Mouse (Mus musculus): Measurements from ENCODE around the gene Bcl2l10. TPM values are rescaled to one million over a fixed set of nuclear protein-coding genes. Genes with fewer than 3 reads are reported as not detected.
"Not testable (repeated sequence)": the region's sequence is repeated elsewhere in the genome, so short reads cannot be mapped to it uniquely, and the experiment has no call there.

Gene Bcl2l10
- polyA plus RNA-seq, 1 experiment from 2014 or later, result not detected

DNA sequence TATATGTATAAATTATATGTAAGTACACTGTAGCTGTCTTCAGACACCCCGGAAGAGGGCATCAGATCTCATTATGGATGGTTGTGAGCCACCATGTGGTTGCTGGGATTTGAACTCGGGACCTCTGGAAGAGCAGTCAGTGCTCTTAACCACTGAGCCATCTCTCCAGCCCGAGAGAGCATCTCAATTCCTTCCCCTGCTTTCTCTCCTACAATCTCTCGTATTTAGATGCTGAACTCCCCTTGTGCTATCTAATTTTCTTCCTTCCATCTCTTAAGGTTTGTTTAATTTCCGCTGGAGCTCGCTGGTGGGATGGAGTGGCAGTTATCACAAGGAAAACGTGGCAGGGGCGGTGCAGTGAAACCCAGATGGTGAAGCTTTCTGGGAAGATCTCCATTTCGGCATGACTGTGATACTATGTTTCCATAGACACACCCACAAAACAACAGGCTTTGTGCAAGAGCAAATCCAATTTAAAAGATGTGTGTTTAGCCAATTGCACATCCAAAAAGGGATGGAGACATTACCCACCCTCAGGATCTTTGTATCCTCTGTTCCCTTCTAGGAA, 9.6 kb downstream of the Bcl2l10 start:
- no peak overlapping the region for H3K4me3 ChIP-seq (ENCODE audit: low read length)
- H3K36me3 ChIP-seq (ENCODE audit: control insufficient read depth, insufficient read depth, low read length), result no peaks in the 10 kb centered on the region
- no peak overlapping the region for H3K9ac ChIP-seq (ENCODE audit: low read depth, low read length)
- no peaks in the 10 kb centered on the region for H3K9me3 ChIP-seq (ENCODE audit: control insufficient read depth, low read length)
- H3K27me3 ChIP-seq (ENCODE audit: control insufficient read depth, insufficient read depth, low read length), result no peaks in the 10 kb centered on the region
- WGBS, result 80% methylated on average over 9 of the region's 9 CpGs
- H3K27ac ChIP-seq (ENCODE audit: low read depth, low read length), result no peak overlapping the region
- H3K4me2 ChIP-seq (replicated peaks; ENCODE audit: low read depth, low read length), result no peak overlapping the region
- H3K4me1 ChIP-seq (ENCODE audit: control insufficient read depth, insufficient read depth, low read length), result no peaks in the 10 kb centered on the region
- no peak for ATAC-seq (ENCODE audit: low FRiP score, low TSS enrichment)

DNA sequence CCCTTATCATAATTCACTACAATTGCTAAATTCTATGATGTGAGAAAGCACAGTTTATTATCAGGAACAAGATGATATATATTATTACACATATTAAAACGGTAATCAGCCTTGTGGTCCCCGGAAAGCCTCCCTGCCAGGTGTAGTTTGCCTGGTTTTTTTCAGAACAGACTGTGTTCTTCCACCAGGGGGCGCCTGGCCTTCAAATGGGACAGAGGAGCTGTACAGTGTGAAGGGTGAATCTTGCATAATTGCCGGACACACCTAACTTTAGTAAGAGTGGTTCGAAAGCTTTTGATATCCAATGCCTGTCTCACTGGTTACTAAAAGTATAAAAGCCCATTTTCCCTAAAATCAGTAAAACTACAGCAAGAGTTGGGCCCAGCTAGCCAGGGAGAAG, 14.1 kb downstream of the Bcl2l10 start:
- 43% methylated on average over 5 of the region's 5 CpGs for WGBS
- Histone ChIP-seq H3K4me2 (replicated peaks; ENCODE audit: low read depth, low read length) (no peak overlapping the region), H3K4me1 (ENCODE audit: control insufficient read depth, insufficient read depth, low read length) (no peaks in the 10 kb centered on the region), H3K36me3 (ENCODE audit: control insufficient read depth, insufficient read depth, low read length) (no peaks in the 10 kb centered on the region), H3K9me3 (ENCODE audit: control insufficient read depth, low read length) (no peaks in the 10 kb centered on the region), H3K27me3 (ENCODE audit: control insufficient read depth, insufficient read depth, low read length) (no peaks in the 10 kb centered on the region), H3K4me3 (ENCODE audit: low read length) (no peak overlapping the region), H3K27ac (ENCODE audit: low read depth, low read length) (no peak overlapping the region), H3K9ac (ENCODE audit: low read depth, low read length) (no peak overlapping the region)
- 0 out of 2 replicates have a peak, but pooled peaks have one; percentile 66 for ATAC-seq (ENCODE audit: low FRiP score, low TSS enrichment)

DNA sequence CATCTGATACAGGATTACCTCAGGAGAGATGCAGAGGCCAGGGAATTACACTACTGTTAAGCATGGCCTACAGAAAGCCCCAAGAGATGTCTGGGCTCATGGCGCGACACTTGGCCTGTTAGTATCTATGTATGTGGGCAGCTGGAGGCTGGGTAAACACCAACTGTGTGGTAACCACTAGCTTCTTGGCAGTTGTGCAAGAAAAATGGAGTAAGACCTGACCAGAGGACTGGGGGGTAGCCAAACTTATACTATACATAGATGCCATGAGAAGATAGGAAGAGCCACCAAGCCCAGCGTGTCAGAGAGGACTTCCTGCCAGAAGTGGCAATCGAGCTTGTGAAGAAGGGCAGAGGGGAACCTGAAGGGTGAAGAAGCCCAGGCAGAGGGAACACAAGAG, 14.6 kb downstream of the Bcl2l10 start:
- Histone ChIP-seq H3K4me2 (replicated peaks; ENCODE audit: low read depth, low read length) (no peak overlapping the region), H3K9me3 (ENCODE audit: control insufficient read depth, low read length) (no peaks in the 10 kb centered on the region), H3K27ac (ENCODE audit: low read depth, low read length) (no peak overlapping the region), H3K4me3 (ENCODE audit: low read length) (no peak overlapping the region), H3K4me1 (ENCODE audit: control insufficient read depth, insufficient read depth, low read length) (no peaks in the 10 kb centered on the region), H3K9ac (ENCODE audit: low read depth, low read length) (no peak overlapping the region), H3K27me3 (ENCODE audit: control insufficient read depth, insufficient read depth, low read length) (no peaks in the 10 kb centered on the region), H3K36me3 (ENCODE audit: control insufficient read depth, insufficient read depth, low read length) (no peaks in the 10 kb centered on the region)
- no peak for ATAC-seq (ENCODE audit: low FRiP score, low TSS enrichment)
- WGBS, result 88% methylated on average over 4 of the region's 4 CpGs

DNA sequence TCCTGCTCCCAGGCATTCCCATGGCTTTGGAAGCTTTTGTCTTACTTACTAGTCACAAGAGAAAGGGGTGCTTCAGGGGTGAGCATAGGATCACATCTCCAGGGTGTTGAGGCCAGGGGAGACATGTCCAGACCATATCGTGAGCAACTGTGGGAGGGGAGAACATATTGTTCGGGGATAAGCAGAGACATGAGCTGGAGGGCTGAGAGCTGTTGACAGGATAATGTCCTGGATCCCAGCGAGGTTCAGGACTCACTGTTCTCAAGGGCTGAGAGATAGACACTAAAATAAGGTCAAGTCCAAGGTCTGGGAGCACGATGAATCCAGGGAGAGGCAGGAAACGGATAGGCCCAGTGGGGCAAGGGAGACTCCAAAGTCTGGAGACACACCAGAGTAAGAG, 15.4 kb downstream of the Bcl2l10 start:
- Histone ChIP-seq H3K27ac (ENCODE audit: low read depth, low read length) (no peak overlapping the region), H3K4me2 (replicated peaks; ENCODE audit: low read depth, low read length) (no peak overlapping the region), H3K4me1 (ENCODE audit: control insufficient read depth, insufficient read depth, low read length) (no peaks in the 10 kb centered on the region), H3K27me3 (ENCODE audit: control insufficient read depth, insufficient read depth, low read length) (no peaks in the 10 kb centered on the region), H3K4me3 (ENCODE audit: low read length) (no peak overlapping the region), H3K9me3 (ENCODE audit: control insufficient read depth, low read length) (no peaks in the 10 kb centered on the region), H3K9ac (ENCODE audit: low read depth, low read length) (no peak overlapping the region), H3K36me3 (ENCODE audit: control insufficient read depth, insufficient read depth, low read length) (no peaks in the 10 kb centered on the region)
- WGBS, result 64% methylated on average over 5 of the region's 5 CpGs
- ATAC-seq (ENCODE audit: low FRiP score, low TSS enrichment), result no peak

DNA sequence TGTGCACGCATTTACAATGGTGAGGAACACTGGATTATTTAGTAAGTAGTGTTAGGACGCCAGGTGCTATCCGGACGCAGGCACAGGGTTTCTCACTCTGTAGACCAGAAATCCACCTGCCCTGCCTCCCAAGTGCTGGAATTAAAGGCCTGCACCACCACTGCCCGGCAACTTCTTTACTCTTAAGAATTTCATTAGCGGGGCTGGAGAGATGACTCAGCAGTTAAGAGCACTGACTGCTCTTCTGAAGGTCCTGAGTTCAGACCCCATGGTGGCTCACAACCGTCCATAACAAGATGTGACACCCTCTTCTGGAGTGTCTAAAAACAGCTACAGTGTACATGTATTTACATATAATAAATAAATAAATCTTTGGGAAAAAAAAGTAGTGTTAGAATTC, 16.1 kb downstream of the Bcl2l10 start:
- not testable (repeated sequence) for H3K9me3 ChIP-seq (ENCODE audit: control insufficient read depth, low read length); H3K4me3 ChIP-seq (ENCODE audit: low read length); H3K4me1 ChIP-seq (ENCODE audit: control insufficient read depth, insufficient read depth, low read length); H3K4me2 ChIP-seq (replicated peaks; ENCODE audit: low read depth, low read length); ATAC-seq (ENCODE audit: low FRiP score, low TSS enrichment); H3K36me3 ChIP-seq (ENCODE audit: control insufficient read depth, insufficient read depth, low read length); H3K27ac ChIP-seq (ENCODE audit: low read depth, low read length); H3K9ac ChIP-seq (ENCODE audit: low read depth, low read length); H3K27me3 ChIP-seq (ENCODE audit: control insufficient read depth, insufficient read depth, low read length)
- 74% methylated on average over 7 of the region's 7 CpGs for WGBS

DNA sequence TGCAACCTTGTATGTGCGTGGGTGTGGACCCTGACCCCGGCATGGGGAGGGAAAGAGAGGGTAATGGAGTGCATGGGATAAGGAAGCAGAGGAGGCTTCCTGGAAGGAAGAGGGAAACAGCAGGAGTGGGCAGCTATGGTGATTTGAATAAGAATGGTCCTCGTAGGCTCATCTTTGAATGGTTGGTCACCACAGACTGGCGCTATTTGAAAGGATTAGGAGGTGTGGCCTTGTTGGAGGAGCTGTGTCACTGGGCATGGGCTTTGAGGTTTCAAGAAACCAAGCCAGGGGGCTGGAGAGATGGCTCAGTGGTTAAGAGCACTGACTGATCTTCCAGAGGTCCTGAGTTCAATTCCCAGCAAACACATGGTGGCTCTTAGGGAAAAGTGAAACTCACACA, 17.6 kb downstream of the Bcl2l10 start:
- no peak overlapping the region for H3K4me2 ChIP-seq (replicated peaks; ENCODE audit: low read depth, low read length)
- ATAC-seq (ENCODE audit: low FRiP score, low TSS enrichment), result no peak

DNA sequence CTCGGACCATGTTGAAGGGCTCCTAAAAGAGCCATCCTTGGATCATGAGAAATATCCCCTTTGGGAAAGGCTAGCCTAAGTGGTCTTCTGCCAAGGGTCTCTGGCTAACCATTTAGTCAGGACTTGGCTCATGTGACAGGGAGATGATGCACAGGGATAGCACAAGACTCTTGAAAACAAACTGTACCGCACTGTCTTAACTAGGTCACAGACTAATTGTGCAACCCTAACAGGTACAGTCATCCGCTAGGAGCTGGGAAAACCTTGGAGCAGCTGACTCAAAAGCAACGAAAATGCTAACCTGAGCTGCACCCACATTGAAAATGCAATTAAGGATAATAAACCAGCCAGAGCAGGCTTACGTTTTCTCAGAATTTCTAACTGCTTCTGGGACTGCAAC, 18.6 kb downstream of the Bcl2l10 start:
- Histone ChIP-seq H3K27me3 (ENCODE audit: control insufficient read depth, insufficient read depth, low read length) (no peaks in the 10 kb centered on the region), H3K27ac (ENCODE audit: low read depth, low read length) (no peak overlapping the region), H3K9me3 (ENCODE audit: control insufficient read depth, low read length) (0 out of 2 replicates have a peak, but pooled peaks cover 3% of the 10 kb centered on the region), H3K9ac (ENCODE audit: low read depth, low read length) (no peak overlapping the region), H3K4me1 (ENCODE audit: control insufficient read depth, insufficient read depth, low read length) (no peaks in the 10 kb centered on the region), H3K4me3 (ENCODE audit: low read length) (no peak overlapping the region), H3K4me2 (replicated peaks; ENCODE audit: low read depth, low read length) (no peak overlapping the region), H3K36me3 (ENCODE audit: control insufficient read depth, insufficient read depth, low read length) (no peaks in the 10 kb centered on the region)
- no peak for ATAC-seq (ENCODE audit: low FRiP score, low TSS enrichment)
- 69% methylated on average over 5 of the region's 5 CpGs for WGBS

More for the DNA sequence above, 17.6 kb downstream of the Bcl2l10 start:
- H3K9me3 ChIP-seq (ENCODE audit: control insufficient read depth, low read length), result no peaks in the 10 kb centered on the region
- H3K9ac ChIP-seq (ENCODE audit: low read depth, low read length), result no peak overlapping the region
- H3K27ac ChIP-seq (ENCODE audit: low read depth, low read length), result no peak overlapping the region
- H3K36me3 ChIP-seq (ENCODE audit: control insufficient read depth, insufficient read depth, low read length), result no peaks in the 10 kb centered on the region
- H3K27me3 ChIP-seq (ENCODE audit: control insufficient read depth, insufficient read depth, low read length), result no peaks in the 10 kb centered on the region
- no peaks in the 10 kb centered on the region for H3K4me1 ChIP-seq (ENCODE audit: control insufficient read depth, insufficient read depth, low read length)
- H3K4me3 ChIP-seq (ENCODE audit: low read length), result no peak overlapping the region
- WGBS, result 65% methylated on average over 4 of the region's 4 CpGs

DNA sequence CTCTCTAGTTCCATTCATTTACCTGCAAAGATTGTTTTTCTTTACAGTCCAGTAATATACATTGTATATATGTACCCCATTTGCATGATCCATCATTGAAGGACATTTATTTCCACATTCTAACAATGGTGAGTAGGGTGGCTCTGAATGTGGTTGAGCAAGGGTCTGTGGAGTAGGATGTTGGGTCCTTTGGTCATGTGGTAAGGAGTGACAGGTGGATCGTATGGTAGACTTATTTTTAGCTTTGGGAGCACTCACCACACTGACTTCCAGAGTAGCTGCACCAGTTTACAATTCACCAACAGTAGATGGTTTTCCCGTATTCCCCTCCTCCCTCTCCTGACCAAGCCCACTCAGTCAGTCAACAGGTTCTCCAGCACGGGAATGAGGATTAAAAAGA, 21.2 kb downstream of the Bcl2l10 start:
- Histone ChIP-seq H3K4me3 (ENCODE audit: low read length) (no peak overlapping the region), H3K9me3 (ENCODE audit: control insufficient read depth, low read length) (0 out of 2 replicates have a peak, but pooled peaks cover 3% of the 10 kb centered on the region), H3K4me2 (replicated peaks; ENCODE audit: low read depth, low read length) (no peak overlapping the region), H3K27me3 (ENCODE audit: control insufficient read depth, insufficient read depth, low read length) (no peaks in the 10 kb centered on the region), H3K27ac (ENCODE audit: low read depth, low read length) (no peak overlapping the region), H3K9ac (ENCODE audit: low read depth, low read length) (no peak overlapping the region), H3K4me1 (ENCODE audit: control insufficient read depth, insufficient read depth, low read length) (no peaks in the 10 kb centered on the region), H3K36me3 (ENCODE audit: control insufficient read depth, insufficient read depth, low read length) (no peaks in the 10 kb centered on the region)
- WGBS, result 87% methylated on average over 3 of the region's 3 CpGs
- no peak for ATAC-seq (ENCODE audit: low FRiP score, low TSS enrichment)

DNA sequence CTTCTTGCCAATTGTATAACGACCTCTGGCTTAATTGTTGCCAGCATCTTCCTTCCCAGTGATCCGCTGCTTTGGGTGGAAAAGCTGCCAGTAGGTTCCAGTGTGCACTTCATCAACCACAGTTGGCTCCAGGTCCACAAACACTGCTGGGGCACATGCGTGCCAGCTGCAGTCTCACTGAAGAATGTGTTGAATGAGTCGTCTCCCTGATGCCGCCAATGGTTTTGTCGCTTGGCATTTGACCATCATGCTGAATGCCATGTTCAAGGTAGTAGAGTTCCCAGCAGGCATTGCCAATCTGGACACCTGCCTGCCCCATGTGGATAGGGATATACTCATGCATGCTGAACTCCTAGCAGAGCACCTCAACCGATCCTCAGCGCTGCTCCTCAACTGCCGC, 28.0 kb downstream of the Bcl2l10 start:
- H3K4me3 ChIP-seq (ENCODE audit: low read length), result no peak overlapping the region
- H3K36me3 ChIP-seq (ENCODE audit: control insufficient read depth, insufficient read depth, low read length), result no peaks in the 10 kb centered on the region
- no peaks in the 10 kb centered on the region for H3K4me1 ChIP-seq (ENCODE audit: control insufficient read depth, insufficient read depth, low read length)
- H3K27me3 ChIP-seq (ENCODE audit: control insufficient read depth, insufficient read depth, low read length), result no peaks in the 10 kb centered on the region
- 0 out of 2 replicates have a peak, but pooled peaks cover under 1% of the 10 kb centered on the region for H3K9me3 ChIP-seq (ENCODE audit: control insufficient read depth, low read length)
- H3K9ac ChIP-seq (ENCODE audit: low read depth, low read length), result no peak overlapping the region
- no peak for ATAC-seq (ENCODE audit: low FRiP score, low TSS enrichment)
- H3K27ac ChIP-seq (ENCODE audit: low read depth, low read length), result no peak overlapping the region
- WGBS, result 94% methylated on average over 9 of the region's 9 CpGs
- H3K4me2 ChIP-seq (replicated peaks; ENCODE audit: low read depth, low read length), result no peak overlapping the region

All from kidney, embryonic 14.5 days (tissue).